Mouse (Mus musculus) hindlimb bud, embryonic 11.5 days (tissue): ENCODE results near the gene Ubap2l.
A peak's percentile ranks its signal among the peaks of the same experiment; 100 is the strongest.

Source experiments
- DNase-seq: peaks from one replicate; pipeline ENCODE4 v3.0.0-alpha.2; 2012; ENCODE audit warnings: low read depth, low spot score; ENCODE audit errors: extremely low spot score

Ubap2l gene

GRCm38 (mm10) chr3:90069688-90070087 is 17.3 kb upstream of the Ubap2l start:
- DNase-seq, result no peak

GRCm38 (mm10) chr3:90067851-90068250 is 15.4 kb upstream of the Ubap2l start:
- no peak for DNase-seq

- DNase-seq, result no peak
Observed at GRCm38 (mm10) chr3:90065553-90065952, 13.1 kb upstream of the Ubap2l start.

GRCm38 (mm10) chr3:90064383-90064782 is 12.0 kb upstream of the Ubap2l start:
- DNase-seq, result no peak

GRCm38 (mm10) chr3:90062539-90062938 is 10.1 kb upstream of the Ubap2l start:
- DNase-seq, result no peak

- no peak for DNase-seq
Observed at GRCm38 (mm10) chr3:90061549-90061948, 9.1 kb upstream of the Ubap2l start.

- DNase-seq, result no peak
Observed at GRCm38 (mm10) chr3:90051441-90052350, 732 bp downstream of the Ubap2l start, which contains the start of gene 4933434E20Rik. Gene 4933434E20Rik (plus strand): TSS chr3:90051636.

- no peak for DNase-seq
Observed at GRCm38 (mm10) chr3:90049691-90050090, 2.7 kb downstream of the Ubap2l start.

- no peak for DNase-seq
Observed at GRCm38 (mm10) chr3:90036263-90036662, 16.2 kb downstream of the Ubap2l start.

- DNase-seq, result no peak
Observed at GRCm38 (mm10) chr3:90034653-90035052, 17.8 kb downstream of the Ubap2l start.

- no peak for DNase-seq
Observed at GRCm38 (mm10) chr3:90016626-90017025, 35.8 kb downstream of the Ubap2l start.

GRCm38 (mm10) chr3:90010291-90010690 is 42.1 kb downstream of the Ubap2l start:
- no peak for DNase-seq

GRCm38 (mm10) chr3:90004091-90004796 is 48.2 kb downstream of the Ubap2l start:
- no peak for DNase-seq

GRCm38 (mm10) chr3:89999830-90000229 is 52.6 kb downstream of the Ubap2l start:
- no peak for DNase-seq

- DNase-seq, result peak; percentile 93
Observed at GRCm38 (mm10) chr3:89999090-89999489, 53.3 kb downstream of the Ubap2l start.

GRCm38 (mm10) chr3:89998612-89999054 is 53.8 kb downstream of the Ubap2l start, which contains the start of gene Hax1:
Gene Hax1 (minus strand): TSS chr3:89998780.
- peak; percentile 94 for DNase-seq

- no peak for DNase-seq
Observed at GRCm38 (mm10) chr3:89997791-89998495, 54.5 kb downstream of the Ubap2l start.

GRCm38 (mm10) chr3:89994807-89995515 is 57.5 kb downstream of the Ubap2l start:
- DNase-seq, result no peak

- DNase-seq, result no peak
Observed at GRCm38 (mm10) chr3:89987822-89988221, 64.6 kb downstream of the Ubap2l start.

GRCm38 (mm10) chr3:89987211-89987610 is 65.2 kb downstream of the Ubap2l start:
- no peak for DNase-seq

- no peak for DNase-seq
Observed at GRCm38 (mm10) chr3:89982426-89982825, 70.0 kb downstream of the Ubap2l start.
